Mouse (Mus musculus) C2C12 (cell line): Measurements from ENCODE around the gene Ildr1.

Source experiments
- CEBPB ChIP-seq: IDR thresholded peaks from one replicate; pipeline ENCODE4 v1.6.1; 2011; ENCODE audit warnings: low read depth, mild to moderate bottlenecking, control low read depth, moderate library complexity
- CTCF ChIP-seq: IDR thresholded peaks from one replicate; pipeline ENCODE4 v1.5.1; 2011; ENCODE audit not compliant: control insufficient read depth, insufficient read depth, insufficient read length
- MAX ChIP-seq: IDR thresholded peaks from one replicate; pipeline ENCODE4 v1.6.1; 2011; ENCODE audit warnings: mild to moderate bottlenecking, control low read depth
- MYOD1 ChIP-seq: IDR thresholded peaks from one replicate; pipeline ENCODE4 v1.6.1; 2011; ENCODE audit warnings: low read depth; ENCODE audit not compliant: control insufficient read depth, insufficient read length
- MYOG ChIP-seq: IDR thresholded peaks from one replicate; pipeline ENCODE4 v1.6.1; 2011; ENCODE audit not compliant: control insufficient read depth, insufficient read length; ENCODE audit errors: extremely low read depth
- USF1 ChIP-seq: IDR thresholded peaks from one replicate; pipeline ENCODE4 v1.6.1; 2011; ENCODE audit warnings: low read depth, mild to moderate bottlenecking, control low read depth, moderate library complexity

DNA sequence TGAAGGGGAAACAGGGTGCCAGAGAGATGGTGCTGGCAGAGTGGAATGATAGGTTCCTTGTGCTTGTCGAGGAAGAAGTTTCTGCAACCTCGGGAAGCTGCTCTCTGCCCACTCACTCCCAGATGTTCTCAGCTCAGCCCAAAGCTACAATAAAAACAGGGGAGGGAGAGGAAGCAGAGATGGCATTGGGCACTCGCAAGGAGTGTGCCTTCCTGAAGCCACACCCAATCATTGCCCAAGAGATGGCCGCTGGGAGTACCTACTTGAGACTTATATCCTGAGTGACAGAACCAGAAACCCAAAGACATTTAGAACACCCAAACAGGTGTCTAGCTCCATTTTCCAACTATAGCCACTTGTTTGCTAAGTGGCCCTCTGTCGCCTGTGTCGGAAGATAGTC lies 48.7 kb upstream of the Ildr1 start:
- TF ChIP-seq CTCF (no peak), MYOG (no peak), USF1 (no peak), MAX (no peak), CEBPB (no peak), MYOD1 (no peak)
